Comparison of ENCODE assay signal across 8 mouse cellular contexts in the genomic region with DNA sequence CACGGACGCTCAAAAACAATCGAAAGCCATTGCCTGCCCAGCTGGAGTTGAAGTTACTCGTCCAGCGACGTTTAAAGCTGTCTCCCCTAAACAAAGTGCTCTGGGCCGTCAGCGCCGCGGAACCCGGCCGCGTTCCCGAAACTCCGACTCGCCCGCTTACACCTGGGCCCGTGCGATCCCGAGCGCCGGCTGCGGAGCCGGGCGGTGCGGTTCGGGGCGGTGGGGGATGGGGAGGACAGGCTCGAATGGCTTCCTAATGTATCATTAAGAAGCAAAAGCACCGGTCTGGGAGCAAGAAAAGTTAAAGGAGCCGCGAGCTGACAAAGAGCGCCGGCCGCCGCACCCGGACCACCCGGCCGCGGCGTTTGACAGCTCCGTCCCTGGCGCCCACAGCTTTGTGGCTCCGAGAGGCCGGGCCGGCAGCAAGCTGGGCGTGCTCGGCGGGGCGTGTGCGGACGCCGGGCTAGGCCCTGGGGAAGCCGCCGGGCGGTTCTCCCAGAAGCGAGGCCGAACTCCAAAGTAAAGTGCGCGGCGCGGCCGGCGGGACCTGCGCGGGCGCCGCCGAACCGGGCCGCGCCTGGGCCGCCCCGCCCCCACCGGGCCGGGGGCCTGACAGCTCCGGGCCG. TPM values are rescaled to one million over a fixed set of nuclear protein-coding genes. Genes with fewer than 3 reads are reported as not detected.
DNase-seq lines count a peak whose midpoint lies in the region; ATAC-seq and TF ChIP-seq lines count a peak whose summit lies in the region.
"Had no signal": no experiment of that assay in that cellular context is flagged by ENCODE, and none has a peak within 500 bp of the region (broad histone marks: within the 10 kb centered on the region; RNA-seq: fewer than 3 reads in every experiment).

No protein-coding gene starts in this region.

- no peaks in the 10 kb centered on the region; the same call in 1 of the 2 replicates for H3K4me1 ChIP-seq in intestine, postnatal 0 days (replicated peaks; ENCODE audit: control insufficient read depth, insufficient read depth, low read length)
- H3K4me1 ChIP-seq in limb, embryonic 11.5 days (ENCODE audit: control insufficient read depth, insufficient read depth, low read length), result no peaks in the 10 kb centered on the region
- peaks cover 23% of the 10 kb centered on the region for H3K4me1 ChIP-seq in midbrain, embryonic 13.5 days (replicated peaks)

- peak overlapping the region; percentile 100 for H3K27ac ChIP-seq in intestine, postnatal 0 days (ENCODE audit: low read depth, low read length)
- peak overlapping the region; percentile 94 for H3K27ac ChIP-seq in limb, embryonic 11.5 days (replicated peaks; ENCODE audit: low read depth, low read length)
- peak overlapping the region; percentile 99 for H3K27ac ChIP-seq in midbrain, embryonic 13.5 days

- under 1% methylated on average over 65 of the region's 78 CpGs for WGBS in intestine, postnatal 0 days
- under 1% methylated on average over 47 of the region's 78 CpGs for WGBS in limb, embryonic 11.5 days
- under 1% methylated on average over 63 of the region's 78 CpGs for WGBS in midbrain, embryonic 13.5 days

- peak; percentile 79 for DNase-seq in adrenal gland, adult 2 months
- DNase-seq in embryo, embryonic 10.5 days (ENCODE audit: low spot score), result peak; percentile 68
- peak; percentile 72 for DNase-seq in gastrocnemius, postnatal 10 days
- peak; percentile 64 for DNase-seq in limb, embryonic 11.5 days (ENCODE audit: low spot score)
- peak; percentile 47 to 52 for DNase-seq in spleen, postnatal 14 days (ENCODE audit: low spot score in 2 of 2)

- peak overlapping the region; percentile 96 for H3K9ac ChIP-seq in intestine, postnatal 0 days (ENCODE audit: low read depth, low read length)
- peak overlapping the region; percentile 96 for H3K9ac ChIP-seq in limb, embryonic 11.5 days (ENCODE audit: low read length)
- H3K9ac ChIP-seq in midbrain, embryonic 13.5 days (replicated peaks), result peak overlapping the region; percentile 98

- no peaks in the 10 kb centered on the region for H3K27me3 ChIP-seq in intestine, postnatal 0 days (replicated peaks; ENCODE audit: control insufficient read depth, insufficient read depth, low read length)
- H3K27me3 ChIP-seq in limb, embryonic 11.5 days (ENCODE audit: control insufficient read depth, insufficient read depth, low read length), result no peaks in the 10 kb centered on the region
- H3K27me3 ChIP-seq in midbrain, embryonic 13.5 days, result no peaks in the 10 kb centered on the region

- H3K9me3 ChIP-seq in intestine, postnatal 0 days (ENCODE audit: control insufficient read depth), result no peaks in the 10 kb centered on the region
- no peaks in the 10 kb centered on the region for H3K9me3 ChIP-seq in limb, embryonic 11.5 days (ENCODE audit: control insufficient read depth, low read length)
- H3K9me3 ChIP-seq in midbrain, embryonic 13.5 days, result no peaks in the 10 kb centered on the region

- TF ChIP-seq CTCF in intestine, postnatal 0 days (IDR thresholded peaks at IDR 0.05; ENCODE audit: low read depth), result no peak

- peak; percentile 23 for ATAC-seq in intestine, postnatal 0 days
- ATAC-seq in limb, embryonic 11.5 days (ENCODE audit: insufficient number of reproducible peaks, low FRiP score, low TSS enrichment, low read depth), result 0 out of 2 replicates have a peak, but pooled peaks have one; percentile 9
- peak; percentile 27 for ATAC-seq in midbrain, embryonic 13.5 days

- H3K36me3 ChIP-seq in intestine, postnatal 0 days (ENCODE audit: control insufficient read depth, insufficient read depth), result no peaks in the 10 kb centered on the region
- H3K36me3 ChIP-seq in limb, embryonic 11.5 days (ENCODE audit: control insufficient read depth, insufficient read depth, low read length), result no peaks in the 10 kb centered on the region
- no peaks in the 10 kb centered on the region for H3K36me3 ChIP-seq in midbrain, embryonic 13.5 days

- H3K4me2 ChIP-seq in intestine, postnatal 0 days (replicated peaks; ENCODE audit: low read depth), result peak overlapping the region; percentile 84
- H3K4me2 ChIP-seq in limb, embryonic 11.5 days (ENCODE audit: low read depth, severe bottlenecking), result peak overlapping the region; percentile 70
- peak overlapping the region; percentile 88 for H3K4me2 ChIP-seq in midbrain, embryonic 13.5 days (replicated peaks)

- H3K4me3 ChIP-seq in intestine, postnatal 0 days (ENCODE audit: low read depth, low read length), result peak overlapping the region; percentile 100
- H3K4me3 ChIP-seq in limb, embryonic 11.5 days (ENCODE audit: low read depth, low read length), result peak overlapping the region; percentile 91
- peak overlapping the region; percentile 97 for H3K4me3 ChIP-seq in midbrain, embryonic 13.5 days (replicated peaks)

RNA-seq across cellular contexts. Expression of gene Kmt2c, which starts 0.8 kb away (rescaled TPM):
- total RNA-seq in adrenal gland, adult 2 months (2021), result 10 to 100 TPM; 42.7 to 54.1 TPM
- polyA plus RNA-seq in adrenal gland, adult 2 months (2012; rRNA removed), result 6.8 and 8.3 TPM in 2 replicates
- 10 to 100 TPM; 32.1 to 43.2 TPM for total RNA-seq in gastrocnemius, postnatal 10 days (2021)
- 7.0 and 7.7 TPM in 2 replicates for polyA plus RNA-seq in intestine, postnatal 0 days (2015; fragmentation: Nextera tagmentation; extraction: Ambion mirVana)
- 14.2 and 16.6 TPM in 2 replicates for polyA plus RNA-seq in limb, embryonic 11.5 days (2014; fragmentation: Nextera tagmentation; extraction: Ambion mirVana)
- 23.4 and 23.5 TPM in 2 replicates for polyA plus RNA-seq in midbrain, embryonic 13.5 days (2015; fragmentation: Nextera tagmentation; extraction: Ambion mirVana)

RNA-seq across cellular contexts. Expression of gene Cct8l1, which starts 18.0 kb away (rescaled TPM):
- not detected for total RNA-seq in adrenal gland, adult 2 months (2021)
- polyA plus RNA-seq in adrenal gland, adult 2 months (2012; rRNA removed), result not detected in 2 replicates
- total RNA-seq in gastrocnemius, postnatal 10 days (2021), result not detected
- 0.09 and 0.26 TPM in 2 replicates for polyA plus RNA-seq in intestine, postnatal 0 days (2015; fragmentation: Nextera tagmentation; extraction: Ambion mirVana)
- polyA plus RNA-seq in limb, embryonic 11.5 days (2014; fragmentation: Nextera tagmentation; extraction: Ambion mirVana), result not detected in 2 replicates
- polyA plus RNA-seq in midbrain, embryonic 13.5 days (2015; fragmentation: Nextera tagmentation; extraction: Ambion mirVana), result 0.10 and 0.11 TPM in 2 replicates
- total RNA-seq: neutrophil, adult 5-6 weeks had no signal

Comparison
In these comparisons a context has a peak if more than half of its experiments do, and no peak if none do; other contexts are left out.
1. Peak in every context shown above with its lines: DNase-seq, ATAC-seq, H3K4me3 ChIP-seq and H3K27ac ChIP-seq.